ENCODE assay signal across 8 mouse cellular contexts in the genomic region with DNA sequence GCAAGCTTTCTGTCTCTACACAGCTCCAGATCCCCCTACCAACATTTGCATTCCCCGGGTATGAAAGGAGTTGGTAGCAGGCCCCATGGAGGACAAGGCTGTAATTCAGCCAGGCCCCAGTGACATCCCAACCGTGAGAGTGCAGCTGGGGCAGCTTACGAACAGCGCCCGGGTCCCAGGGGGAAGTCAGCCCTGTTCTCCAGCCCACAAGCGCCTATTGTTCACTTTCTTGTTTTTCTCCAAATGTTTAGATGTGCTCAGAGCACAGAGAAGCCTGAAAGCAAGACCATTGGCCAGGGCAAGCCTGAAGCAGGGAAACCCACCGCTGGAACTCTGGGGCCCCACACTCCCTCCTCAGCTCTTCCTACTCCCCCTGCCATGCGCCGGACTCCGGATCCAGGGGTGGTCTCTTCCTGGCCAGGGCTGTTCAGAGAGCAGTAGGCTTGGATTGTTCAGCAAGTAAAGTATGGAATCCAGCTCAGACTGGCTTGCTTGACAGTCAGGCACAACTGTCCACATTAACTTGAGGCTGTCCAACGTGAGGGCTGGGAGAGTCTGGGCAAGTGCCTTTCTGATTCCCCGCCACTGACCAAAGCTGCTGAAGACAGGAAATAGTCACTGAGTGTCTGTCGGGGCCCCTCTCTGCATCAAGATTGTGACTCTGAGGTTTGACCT.
DNase-seq lines count a peak whose midpoint lies in the region; ATAC-seq and TF ChIP-seq lines count a peak whose summit lies in the region.

No protein-coding gene starts in this region.

- H3K27ac ChIP-seq in layer of hippocampus, adult 2 months: peak overlapping the region; percentile 84
- peak overlapping the region; percentile 84 for H3K27ac ChIP-seq in kidney, postnatal 0 days
- H3K27ac ChIP-seq in midbrain, embryonic 11.5 days (ENCODE audit: low read depth, low read length): peak overlapping the region; percentile 73

- no peak for ATAC-seq in kidney, postnatal 0 days (replicated peaks; ENCODE audit: low FRiP score, low read depth)
- ATAC-seq in midbrain, embryonic 11.5 days (ENCODE audit: low FRiP score): peak; percentile 49
- no peak for ATAC-seq in granulocyte monocyte progenitor cell, adult 5-6 weeks (replicated peaks; ENCODE audit: poor library complexity, severe bottlenecking)

- peak in 1 of 2 experiments; percentile 67 for DNase-seq in layer of hippocampus, adult 2 months (ENCODE audit: low spot score in 2 of 2)
- DNase-seq in layer of hippocampus, adult 9-10 months (ENCODE audit: low spot score): no peak
- DNase-seq in embryo, embryonic 11 days: peak; percentile 68
- DNase-seq in heart, adult 8-10 months (ENCODE audit: low spot score): peak; percentile 51
- DNase-seq in kidney, postnatal 0 days (ENCODE audit: low spot score): peak; percentile 56
- DNase-seq in midbrain, embryonic 11.5 days (ENCODE audit: low spot score, missing footprints): peak; percentile 92
- DNase-seq in cerebellum, adult 18-20 months: no peak

- H3K27me3 ChIP-seq in kidney, postnatal 0 days (ENCODE audit: insufficient read depth, low read length): no peaks in the 10 kb centered on the region
- H3K27me3 ChIP-seq in midbrain, embryonic 11.5 days (ENCODE audit: control insufficient read depth, insufficient read depth, low read length): no peaks in the 10 kb centered on the region

- H3K36me3 ChIP-seq in kidney, postnatal 0 days (ENCODE audit: insufficient read depth, low read length): no peaks in the 10 kb centered on the region
- no peaks in the 10 kb centered on the region for H3K36me3 ChIP-seq in midbrain, embryonic 11.5 days (ENCODE audit: control insufficient read depth, insufficient read depth, low read length)

- TF ChIP-seq CTCF in layer of hippocampus, adult 2 months (conservative IDR thresholded peaks at IDR 0.05): no peak
- no peak for TF ChIP-seq CTCF in kidney, postnatal 0 days (IDR thresholded peaks at IDR 0.05; ENCODE audit: low read depth)

- H3K9ac ChIP-seq in kidney, postnatal 0 days (ENCODE audit: low read depth, low read length): 0 out of 2 replicates have a peak overlapping the region, but pooled peaks have one; percentile 25
- peak overlapping the region; percentile 32 for H3K9ac ChIP-seq in midbrain, embryonic 11.5 days (ENCODE audit: low read length)

- H3K4me1 ChIP-seq in kidney, postnatal 0 days (replicated peaks; ENCODE audit: insufficient read depth, low read length): peaks cover 50% of the 10 kb centered on the region
- H3K4me1 ChIP-seq in midbrain, embryonic 11.5 days (ENCODE audit: control insufficient read depth, insufficient read depth, low read length): peaks cover 28% of the 10 kb centered on the region

- WGBS in kidney, postnatal 0 days: 12% methylated on average over 13 of the region's 13 CpGs
- 28% methylated on average over 13 of the region's 13 CpGs for WGBS in midbrain, embryonic 11.5 days

- no peak overlapping the region for H3K4me2 ChIP-seq in kidney, postnatal 0 days (ENCODE audit: low read length)
- H3K4me2 ChIP-seq in midbrain, embryonic 11.5 days: no peak overlapping the region

- H3K4me3 ChIP-seq in layer of hippocampus, adult 2 months: no peak overlapping the region
- no peak overlapping the region for H3K4me3 ChIP-seq in kidney, postnatal 0 days (replicated peaks; ENCODE audit: low read depth, low read length)
- H3K4me3 ChIP-seq in midbrain, embryonic 11.5 days (ENCODE audit: low read depth, low read length): no peak overlapping the region

- no peaks in the 10 kb centered on the region for H3K9me3 ChIP-seq in kidney, postnatal 0 days (replicated peaks; ENCODE audit: low read length)
- no peaks in the 10 kb centered on the region for H3K9me3 ChIP-seq in midbrain, embryonic 11.5 days (ENCODE audit: control insufficient read depth, low read length)

Comparison
In these comparisons a context has a peak if more than half of its experiments do, and no peak if none do; other contexts are left out.
1. DNase-seq: peak in embryo, embryonic 11 days (single experiment), heart, adult 8-10 months (single experiment), kidney, postnatal 0 days (single experiment) and midbrain, embryonic 11.5 days (single experiment); none in layer of hippocampus, adult 9-10 months (single experiment) and cerebellum, adult 18-20 months (0 of 2).
2. Peak in every context shown above with its lines, with median percentiles within 50 percentile points of each other: H3K27ac ChIP-seq.